Mouse (Mus musculus) heart, embryonic 16.5 days (tissue): ENCODE results near the gene Mad2l2. TPM values are rescaled to one million over a fixed set of nuclear protein-coding genes. Genes with fewer than 3 reads are reported as not detected.

Experiments used
- ATAC-seq: fragments of 200-750 bp; cut with Nextera tagmentation; replicated peaks from 2 replicates; pipeline ENCODE4 v1.8.0; 2017; ENCODE audit warnings: moderate number of reproducible peaks; ENCODE audit not compliant: insufficient read depth, low FRiP score; ENCODE audit errors: extremely low read depth
- H3K27ac ChIP-seq: fragments of 300-500 bp; sonication (generic); 2 replicates; pipeline ENCODE4 v1.5.1; 2014; ENCODE audit warnings: mild to moderate bottlenecking, low read length, control low read depth, moderate library complexity
- H3K27me3 ChIP-seq: fragments of 300-500 bp; sonication (generic); 2 replicates; pipeline ENCODE4 v1.6.1; 2014; ENCODE audit warnings: low read length, mixed read lengths; ENCODE audit not compliant: control insufficient read depth, insufficient read depth
- H3K36me3 ChIP-seq: fragments of 300-500 bp; sonication (generic); 2 replicates; pipeline ENCODE4 v1.6.1; 2014; ENCODE audit not compliant: control insufficient read depth, insufficient read depth
- H3K4me1 ChIP-seq: fragments of 300-500 bp; sonication (generic); 2 replicates; pipeline ENCODE4 v1.6.1; 2014; ENCODE audit warnings: low read length, mixed read lengths; ENCODE audit not compliant: control insufficient read depth, insufficient read depth
- H3K4me2 ChIP-seq: fragments of 300-500 bp; sonication (generic); 2 replicates; pipeline ENCODE4 v1.6.1; 2014; ENCODE audit warnings: low read depth, mild to moderate bottlenecking, control low read depth, low read length
- H3K4me3 ChIP-seq: fragments of 300-500 bp; sonication (generic); 2 replicates; pipeline ENCODE4 v1.5.1; 2014; ENCODE audit warnings: mild to moderate bottlenecking, control low read depth, low read length
- H3K9ac ChIP-seq: fragments of 300-500 bp; sonication (generic); 2 replicates; pipeline ENCODE4 v1.6.1; 2014; ENCODE audit warnings: low read length, control low read depth
- H3K9me3 ChIP-seq: fragments of 300-500 bp; sonication (generic); replicated peaks from 2 replicates; pipeline ENCODE4 v1.6.1; 2016; ENCODE audit warnings: low read length; ENCODE audit not compliant: control insufficient read depth
- WGBS: fragments of 180-500 bp; shearing (Covaris S2); extraction: QIAGEN DNeasy Blood & Tissue Kit; methylation state at CpG from one replicate; pipeline ENCODE4 v1.1.7; 2014; 5-methylcytosine and 5-hydroxymethylcytosine counted together
- polyA plus RNA-seq: library from polyadenylated mRNA; unstranded; fragments of >200 nt; fragmentation: Nextera tagmentation; extraction: Ambion mirVana; gene quantifications from 2 replicates; pipeline ENCODE4 v1.2.1, GENCODE M21; 2015

Gene Mad2l2
- polyA plus RNA-seq, 1 experiment from 2014 or later: 36.0 TPM

DNA sequence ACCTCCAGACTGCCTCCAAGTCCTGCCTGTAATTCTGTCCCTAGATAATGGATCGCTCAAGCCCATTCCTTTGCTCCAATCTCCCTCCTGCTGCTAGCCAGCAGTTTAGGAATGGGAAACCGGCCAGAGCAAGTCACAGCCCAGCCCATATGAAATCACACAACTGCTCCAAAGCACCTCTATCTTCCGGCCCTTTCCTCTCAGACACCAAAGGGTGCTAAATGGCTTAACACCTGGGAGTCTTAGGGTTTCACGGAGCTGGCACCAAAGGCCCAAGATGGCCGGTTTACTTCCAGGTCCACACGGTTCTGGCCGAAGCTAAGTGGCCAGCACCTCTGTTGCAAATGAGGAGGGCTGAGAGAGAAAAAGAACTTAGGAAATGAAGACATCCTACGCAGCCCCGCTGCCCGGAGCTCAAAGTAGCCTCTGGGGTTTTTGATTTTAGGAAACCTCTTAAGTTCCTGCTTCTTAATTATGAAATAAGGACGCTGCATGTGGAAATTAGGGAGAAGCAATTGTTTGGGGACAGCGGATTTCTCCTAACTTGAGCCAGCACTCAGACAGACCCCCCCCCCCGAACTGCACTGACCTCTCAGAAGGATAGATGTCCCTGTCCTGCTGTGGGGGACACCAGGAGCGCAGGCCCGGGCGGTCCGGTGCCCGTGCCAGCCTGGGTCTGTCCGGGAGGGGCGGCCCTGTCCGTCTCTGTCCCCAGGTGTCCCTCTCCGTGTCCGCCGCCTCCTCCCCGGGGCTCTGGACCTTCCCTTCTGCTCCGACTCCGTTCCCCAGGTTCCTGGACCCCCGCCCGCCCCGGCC, 42.9 kb upstream of the Mad2l2 start:
- Histone ChIP-seq H3K36me3 (no peaks in the 10 kb centered on the region), H3K27me3 (no peaks in the 10 kb centered on the region), H3K9me3 (no peaks in the 10 kb centered on the region), H3K4me3 (peak overlapping the region; percentile 89), H3K4me2 (peak overlapping the region; percentile 68), H3K4me1 (peaks cover 42% of the 10 kb centered on the region), H3K9ac (peak overlapping the region; percentile 92), H3K27ac (peak overlapping the region; percentile 85)
- ATAC-seq: peak; percentile 46
- 3% methylated on average over 29 of the region's 30 CpGs for WGBS

DNA sequence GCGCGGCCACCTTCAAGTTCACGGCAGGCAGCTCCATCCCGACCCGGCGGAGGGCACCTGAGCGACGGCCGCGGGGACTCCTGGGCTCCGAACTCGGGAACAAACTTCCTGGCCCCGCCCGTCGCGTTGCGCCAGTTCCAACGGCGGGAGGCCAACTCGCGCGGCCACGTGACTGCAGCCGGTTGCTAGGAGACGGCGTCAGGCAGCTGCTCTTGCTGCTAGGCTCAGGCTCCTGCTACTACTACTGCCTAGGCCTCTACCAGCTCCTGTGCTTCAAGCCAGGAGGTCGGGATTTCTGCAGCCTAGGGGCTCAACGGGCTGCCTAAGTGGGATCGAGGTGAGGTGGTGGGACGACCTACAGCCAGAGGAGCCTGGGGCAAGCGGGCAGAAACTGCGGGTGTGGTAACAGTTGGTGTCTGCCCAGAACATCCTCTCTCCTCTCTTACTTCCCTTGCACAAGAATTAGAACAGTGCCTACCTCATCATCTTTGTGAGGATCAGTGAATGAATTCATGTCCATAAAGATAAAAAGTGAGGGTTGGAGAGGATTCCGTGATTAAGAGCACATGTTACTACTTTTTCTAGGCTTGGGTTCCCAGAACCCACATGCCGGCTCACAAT, 42.2 kb upstream of the Mad2l2 start, which contains the start of gene Agtrap:
TSS of gene Agtrap (minus strand) at position 125 of the 621 bp plus-strand sequence.
- Histone ChIP-seq H3K4me2 (peak within 1 kb of the TSS; percentile 68), H3K9ac (peak within 1 kb of the TSS; percentile 92), H3K9me3 (no peaks in the 10 kb centered on the region), H3K4me1 (peaks cover 38% of the 10 kb centered on the region), H3K36me3 (no peaks in the 10 kb centered on the region), H3K27me3 (no peaks in the 10 kb centered on the region), H3K27ac (peak within 1 kb of the TSS; percentile 85), H3K4me3 (peak within 1 kb of the TSS; percentile 89)
- 6% methylated on average over 34 of the region's 34 CpGs for WGBS
- peak; percentile 88 for ATAC-seq

DNA sequence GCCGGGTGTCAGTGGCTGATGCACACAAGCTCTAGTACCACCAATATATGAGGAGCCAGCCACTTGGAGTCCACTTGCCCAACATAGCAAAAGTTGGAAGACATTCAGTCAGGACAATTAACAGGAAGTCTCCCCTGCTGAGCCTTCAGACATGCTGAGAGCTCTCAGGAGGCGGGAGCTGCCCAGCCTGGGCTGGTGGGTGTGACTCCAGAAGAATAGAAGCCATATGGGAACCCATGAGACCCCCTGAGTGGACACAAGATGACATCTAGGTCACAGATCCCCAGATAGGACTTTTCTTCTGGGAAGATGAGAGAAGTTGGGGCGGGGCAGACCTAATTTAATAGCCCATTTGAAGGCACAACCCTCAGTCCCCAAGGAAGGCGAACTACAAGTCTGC, 41.0 kb upstream of the Mad2l2 start:
- no peaks in the 10 kb centered on the region for H3K36me3 ChIP-seq

DNA sequence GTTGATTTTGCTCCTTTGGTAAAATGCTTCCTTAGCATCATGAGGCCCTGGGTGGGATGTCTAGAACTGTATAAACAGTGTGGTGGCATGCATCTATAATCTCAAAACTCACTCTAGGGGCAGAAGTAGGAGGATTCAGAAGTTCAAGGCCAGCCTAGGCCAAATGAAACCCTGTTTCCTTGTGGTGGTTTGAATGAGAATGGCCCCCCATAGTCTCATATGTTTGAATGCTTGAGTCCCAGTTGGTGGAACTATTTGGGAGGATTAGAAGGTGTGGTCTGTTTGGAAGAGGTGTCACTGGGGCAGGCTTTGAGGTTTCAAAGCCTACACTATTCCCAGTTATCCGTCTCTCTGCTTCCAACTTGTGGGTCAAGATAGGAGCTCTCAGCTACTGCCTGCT, 39.0 kb upstream of the Mad2l2 start:
- no peak overlapping the region for H3K4me3 ChIP-seq
- no peak for ATAC-seq
- no peaks in the 10 kb centered on the region for H3K9me3 ChIP-seq
- H3K27me3 ChIP-seq: no peaks in the 10 kb centered on the region
- 92% methylated on average over 1 of the region's 1 CpGs for WGBS
- peaks cover 14% of the 10 kb centered on the region for H3K4me1 ChIP-seq
- no peak overlapping the region for H3K9ac ChIP-seq
- H3K27ac ChIP-seq: no peak overlapping the region
- no peaks in the 10 kb centered on the region for H3K36me3 ChIP-seq
- no peak overlapping the region for H3K4me2 ChIP-seq

More for the DNA sequence above, 41.0 kb upstream of the Mad2l2 start:
- Histone ChIP-seq H3K27me3 (no peaks in the 10 kb centered on the region), H3K4me1 (peaks cover 26% of the 10 kb centered on the region), H3K27ac (no peak overlapping the region), H3K4me2 (no peak overlapping the region), H3K9ac (no peak overlapping the region), H3K9me3 (no peaks in the 10 kb centered on the region), H3K4me3 (no peak overlapping the region)
- ATAC-seq: no peak
- 74% methylated on average over 4 of the region's 4 CpGs for WGBS

DNA sequence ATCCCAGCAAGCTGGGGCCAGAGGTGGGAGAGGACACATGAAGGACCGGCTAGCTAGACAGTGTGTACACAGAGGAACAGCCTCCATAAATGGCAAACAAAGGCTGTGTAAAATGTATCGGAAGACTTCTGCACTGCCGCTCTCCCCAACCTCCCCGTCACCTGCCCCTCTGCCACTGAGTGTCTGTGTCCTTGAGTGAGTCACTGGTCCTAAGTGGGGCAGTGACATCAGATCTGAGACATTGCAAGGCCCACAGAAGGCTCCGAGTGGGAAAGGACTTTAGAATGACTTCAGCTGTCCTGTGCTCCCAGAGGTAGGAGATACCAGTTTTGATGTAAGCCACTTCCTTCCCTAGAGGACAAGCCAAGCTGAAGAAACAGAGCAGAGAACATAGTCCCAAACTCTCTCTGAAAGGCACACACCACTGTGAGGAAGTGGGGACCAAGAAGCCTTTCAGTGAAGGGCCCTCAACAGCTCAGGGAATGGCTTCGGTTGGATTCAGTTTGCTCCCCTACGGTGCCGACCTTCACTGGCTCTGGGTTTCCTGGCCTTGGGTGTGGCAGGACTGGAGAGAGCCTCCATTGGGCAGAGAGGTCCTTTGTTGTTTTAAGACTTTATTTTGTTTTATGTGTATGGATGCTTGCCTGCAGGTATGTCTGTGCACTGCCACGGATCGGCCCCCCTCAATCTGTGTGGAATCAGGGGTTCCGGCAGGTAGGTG, 37.5 kb upstream of the Mad2l2 start:
- no peaks in the 10 kb centered on the region for H3K9me3 ChIP-seq
- peaks cover 4% of the 10 kb centered on the region for H3K4me1 ChIP-seq
- no peaks in the 10 kb centered on the region for H3K36me3 ChIP-seq
- no peak overlapping the region for H3K4me3 ChIP-seq
- no peaks in the 10 kb centered on the region for H3K27me3 ChIP-seq
- 81% methylated on average over 11 of the region's 11 CpGs for WGBS
- no peak overlapping the region for H3K9ac ChIP-seq
- ATAC-seq: no peak
- no peak overlapping the region for H3K27ac ChIP-seq
- H3K4me2 ChIP-seq: no peak overlapping the region

DNA sequence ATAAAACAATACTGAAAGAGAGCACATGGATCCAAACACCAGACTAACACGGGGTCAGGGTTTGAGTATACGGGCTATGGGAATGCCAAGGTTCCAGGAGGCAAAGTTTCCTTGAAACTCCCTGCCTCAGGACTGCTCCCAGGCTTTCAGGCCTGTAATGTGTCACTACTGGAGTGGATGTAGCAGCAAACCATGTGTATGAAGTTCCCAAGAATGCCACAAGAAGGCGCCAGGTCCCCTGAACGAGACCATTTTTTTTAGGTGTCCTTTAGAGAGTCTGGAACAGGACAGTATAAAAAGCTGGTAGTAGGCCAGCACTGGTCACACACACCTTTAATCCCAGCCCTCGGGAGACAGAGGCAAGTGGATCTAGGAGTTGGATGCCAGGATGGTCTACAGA, 36.0 kb upstream of the Mad2l2 start:
- WGBS: 87% methylated on average over 5 of the region's 5 CpGs
- Histone ChIP-seq H3K4me2 (no peak overlapping the region), H3K4me3 (no peak overlapping the region), H3K36me3 (no peaks in the 10 kb centered on the region), H3K9ac (no peak overlapping the region), H3K27ac (no peak overlapping the region), H3K27me3 (no peaks in the 10 kb centered on the region), H3K4me1 (no peaks in the 10 kb centered on the region), H3K9me3 (no peaks in the 10 kb centered on the region)
- no peak for ATAC-seq

DNA sequence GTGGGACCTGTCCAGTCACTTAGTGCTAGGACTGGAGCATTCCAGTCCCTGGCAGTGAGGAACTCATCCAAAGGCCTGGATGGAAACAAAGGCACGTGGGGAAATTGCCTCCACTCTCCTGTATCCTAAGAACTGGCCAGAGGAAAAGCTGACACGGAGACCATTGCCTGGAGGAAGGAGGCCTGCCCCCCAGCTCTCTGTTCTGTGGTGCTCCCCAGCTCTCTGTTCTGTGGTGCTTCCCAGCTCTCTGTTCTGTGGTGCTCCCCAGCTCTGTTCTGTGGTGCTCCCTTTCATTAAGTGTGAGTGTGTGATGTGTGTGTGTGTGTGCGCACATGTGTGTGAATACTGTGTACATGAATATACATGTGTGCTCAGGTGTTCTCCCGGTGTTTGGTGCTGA, 35.1 kb upstream of the Mad2l2 start:
- WGBS: 77% methylated on average over 4 of the region's 4 CpGs
- no peak for ATAC-seq
- Histone ChIP-seq H3K36me3 (no peaks in the 10 kb centered on the region), H3K4me3 (no peak overlapping the region), H3K4me1 (no peaks in the 10 kb centered on the region), H3K27ac (no peak overlapping the region), H3K9me3 (no peaks in the 10 kb centered on the region), H3K27me3 (no peaks in the 10 kb centered on the region), H3K4me2 (no peak overlapping the region), H3K9ac (no peak overlapping the region)

DNA sequence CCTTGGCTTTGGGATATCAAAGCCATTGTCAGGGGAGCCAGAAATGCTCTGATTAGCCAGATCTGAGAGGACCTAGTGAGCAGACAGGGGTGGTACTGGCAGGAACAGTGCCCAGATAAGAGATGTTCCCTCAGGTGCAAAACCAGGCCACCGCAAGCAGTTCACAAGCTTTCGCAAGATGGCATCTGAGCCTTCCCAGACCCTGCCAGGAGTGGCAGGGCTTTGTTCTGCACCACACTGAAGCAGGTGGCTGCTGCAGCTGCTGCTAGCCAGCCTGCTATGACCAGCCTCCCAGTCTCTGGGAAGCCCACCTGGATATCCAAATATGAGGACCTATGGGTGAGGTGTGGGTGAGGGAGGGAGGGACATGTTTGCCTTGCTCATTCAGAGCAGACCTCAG, 32.2 kb upstream of the Mad2l2 start:
- Histone ChIP-seq H3K4me1 (peaks cover 4% of the 10 kb centered on the region; the same call in 1 of the 2 replicates), H3K36me3 (no peaks in the 10 kb centered on the region), H3K4me2 (no peak overlapping the region), H3K9ac (no peak overlapping the region), H3K9me3 (no peaks in the 10 kb centered on the region), H3K4me3 (no peak overlapping the region), H3K27me3 (0 out of 2 replicates have a peak, but pooled peaks cover 3% of the 10 kb centered on the region), H3K27ac (no peak overlapping the region)
- 0 out of 2 replicates have a peak, but pooled peaks have one; percentile 39 for ATAC-seq
- WGBS: 90% methylated on average over 2 of the region's 2 CpGs
